Mouse (Mus musculus) neural tube, embryonic 11.5 days (tissue): Measurements from ENCODE around the gene Gpatch2l. TPM values are rescaled to one million over a fixed set of nuclear protein-coding genes. Genes with fewer than 3 reads are reported as not detected.

ENCODE experiments used
- ATAC-seq: fragments of 200-750 bp; cut with Nextera tagmentation; 2 replicates; pipeline ENCODE4 v1.8.0; 2017; ENCODE audit warnings: moderate number of reproducible peaks, mild to moderate bottlenecking, moderate TSS enrichment, moderate library complexity; ENCODE audit not compliant: insufficient read depth, low FRiP score, low TSS enrichment
- DNase-seq: peaks from one replicate; pipeline ENCODE4 v3.0.0-alpha.2; 2015; ENCODE audit warnings: low spot score
- H3K27ac ChIP-seq: fragments of 300-500 bp; sonication (generic); 2 replicates; pipeline ENCODE4 v1.5.1; 2014; ENCODE audit warnings: low read depth, mild to moderate bottlenecking, low read length
- H3K27me3 ChIP-seq: fragments of 300-500 bp; sonication (generic); 2 replicates; pipeline ENCODE4 v1.6.1; 2014; ENCODE audit warnings: mild to moderate bottlenecking, low read length, mixed read lengths; ENCODE audit not compliant: control insufficient read depth, insufficient read depth
- H3K36me3 ChIP-seq: fragments of 300-500 bp; sonication (generic); 2 replicates; pipeline ENCODE4 v1.6.1; 2014; ENCODE audit warnings: mild to moderate bottlenecking, low read length, moderate library complexity, mixed read lengths; ENCODE audit not compliant: control insufficient read depth, insufficient read depth
- H3K4me1 ChIP-seq: fragments of 300-500 bp; sonication (generic); 2 replicates; pipeline ENCODE4 v1.6.1; 2014; ENCODE audit warnings: low read length, mixed read lengths; ENCODE audit not compliant: control insufficient read depth, insufficient read depth
- H3K4me2 ChIP-seq: fragments of 300-500 bp; sonication (generic); 2 replicates; pipeline ENCODE4 v1.6.1; 2014; ENCODE audit warnings: low read depth, mild to moderate bottlenecking, moderate library complexity
- H3K4me3 ChIP-seq: fragments of 300-500 bp; sonication (generic); 2 replicates; pipeline ENCODE4 v1.5.1; 2014; ENCODE audit warnings: low read depth, low read length
- H3K9ac ChIP-seq: fragments of 300-500 bp; sonication (generic); 2 replicates; pipeline ENCODE4 v1.6.1; 2014; ENCODE audit warnings: mild to moderate bottlenecking, low read length
- H3K9me3 ChIP-seq: fragments of 300-500 bp; sonication (generic); 2 replicates; pipeline ENCODE4 v1.6.1; 2016; ENCODE audit warnings: low read length; ENCODE audit not compliant: control insufficient read depth
- WGBS: fragments of 180-500 bp; shearing (Covaris S2); extraction: QIAGEN DNeasy Blood & Tissue Kit; methylation state at CpG from one replicate; pipeline ENCODE4 v1.1.7; 2014; 5-methylcytosine and 5-hydroxymethylcytosine counted together
- polyA plus RNA-seq: library from polyadenylated mRNA; unstranded; fragments of >200 nt; fragmentation: Nextera tagmentation; extraction: Ambion mirVana; gene quantifications from 2 replicates; pipeline ENCODE4 v1.2.1, GENCODE M21; 2014

The Gpatch2l gene
- polyA plus RNA-seq, 1 experiment from 2014 or later: 21.9 TPM

- Histone ChIP-seq H3K9me3 (no peaks in the 10 kb centered on the region), H3K9ac (no peak overlapping the region), H3K36me3 (no peaks in the 10 kb centered on the region), H3K27ac (no peak overlapping the region), H3K4me3 (no peak overlapping the region), H3K27me3 (no peaks in the 10 kb centered on the region; the same call in 1 of the 2 replicates), H3K4me2 (no peak overlapping the region), H3K4me1 (no peaks in the 10 kb centered on the region)
- WGBS: 58% methylated on average over 10 of the region's 10 CpGs
- DNase-seq (no peak), ATAC-seq (peak; percentile 45; the same call in 1 of the 2 replicates)
Measured at GRCm38 (mm10) chr12:86331248-86331647, 89.6 kb downstream of the Gpatch2l start.

GRCm38 (mm10) chr12:86336209-86336608 lies 94.6 kb downstream of the Gpatch2l start:
- no peaks in the 10 kb centered on the region for H3K27me3 ChIP-seq
- no peak overlapping the region for H3K4me2 ChIP-seq
- no peaks in the 10 kb centered on the region for H3K4me1 ChIP-seq
- DNase-seq (no peak), ATAC-seq (no peak)
- no peak overlapping the region for H3K4me3 ChIP-seq
- 91% methylated on average over 3 of the region's 3 CpGs for WGBS
- no peaks in the 10 kb centered on the region for H3K9me3 ChIP-seq
- H3K36me3 ChIP-seq: no peaks in the 10 kb centered on the region
- H3K27ac ChIP-seq: no peak overlapping the region
- no peak overlapping the region for H3K9ac ChIP-seq

GRCm38 (mm10) chr12:86336887-86337286 lies 95.2 kb downstream of the Gpatch2l start:
- no peak for ATAC-seq
- 64% methylated on average over 7 of the region's 7 CpGs for WGBS
- no peak overlapping the region for H3K4me3 ChIP-seq

More at GRCm38 (mm10) chr12:86336887-86337286, 95.2 kb downstream of the Gpatch2l start:
- no peaks in the 10 kb centered on the region for H3K27me3 ChIP-seq
- no peak overlapping the region for H3K9ac ChIP-seq
- H3K9me3 ChIP-seq: no peaks in the 10 kb centered on the region
- H3K27ac ChIP-seq: no peak overlapping the region
- DNase-seq: no peak
- H3K36me3 ChIP-seq: no peaks in the 10 kb centered on the region
- H3K4me1 ChIP-seq: no peaks in the 10 kb centered on the region
- no peak overlapping the region for H3K4me2 ChIP-seq

Other genes starting within 250 kb of the Gpatch2l start
- gene Tgfb3, start 162.8 kb upstream of the Gpatch2l start, polyA plus RNA-seq: 10.1 and 11.6 TPM in 2 replicates
- 84.0 and 88.1 TPM in 2 replicates for gene Ift43, start 159.3 kb upstream of the Gpatch2l start, polyA plus RNA-seq
- 0.94 and 1.1 TPM in 2 replicates for gene Esrrb, start 119.3 kb downstream of the Gpatch2l start, polyA plus RNA-seq